Mouse (Mus musculus) central nervous system, embryonic 18 days (tissue): Measurements from ENCODE around the gene Lbh. TPM values are rescaled to one million over a fixed set of nuclear protein-coding genes. Genes with fewer than 3 reads are reported as not detected.

Experiments
- polyA plus RNA-seq: library from polyadenylated mRNA; depleted of rRNA; stranded (reverse); fragments of >200 nt; gene quantifications from 2 replicates; pipeline ENCODE4 v1.2.3, GENCODE M21; 2012; rRNA removed

Gene Lbh
- 65.2 TPM in 2 replicates for polyA plus RNA-seq

GRCm38 (mm10) chr17:72918053-72918452, at the start of gene Lbh:
Gene Lbh, plus strand, starts transcription at chr17:72918305.

Other genes starting within 250 kb of the Lbh start
- gene Ypel5, start 81.9 kb upstream of the Lbh start, polyA plus RNA-seq, result 54.2 and 57.5 TPM in 2 replicates
- 14.2 and 14.6 TPM in 2 replicates for gene Lclat1, start 189.7 kb downstream of the Lbh start, polyA plus RNA-seq